Mouse (Mus musculus): ENCODE data around the gene Supt6. TPM values are rescaled to one million over a fixed set of nuclear protein-coding genes. Genes with fewer than 3 reads are reported as not detected.

Gene Supt6
- polyA plus RNA-seq (2014; fragmentation: Illumina TruSeq; extraction: RNeasy Lipid Tissue Mini Kit (QIAGEN cat#74804); ENCODE audit: low replicate concordance) = 7.2 TPM

GRCm38 (mm10) chr11:78245627-78246317, at the start of gene Supt6, which contains the start of gene Sdf2:
TSS of gene Supt6 (minus strand) at chr11:78245987.
TSS of gene Sdf2 (plus strand) at chr11:78245746.

DNA sequence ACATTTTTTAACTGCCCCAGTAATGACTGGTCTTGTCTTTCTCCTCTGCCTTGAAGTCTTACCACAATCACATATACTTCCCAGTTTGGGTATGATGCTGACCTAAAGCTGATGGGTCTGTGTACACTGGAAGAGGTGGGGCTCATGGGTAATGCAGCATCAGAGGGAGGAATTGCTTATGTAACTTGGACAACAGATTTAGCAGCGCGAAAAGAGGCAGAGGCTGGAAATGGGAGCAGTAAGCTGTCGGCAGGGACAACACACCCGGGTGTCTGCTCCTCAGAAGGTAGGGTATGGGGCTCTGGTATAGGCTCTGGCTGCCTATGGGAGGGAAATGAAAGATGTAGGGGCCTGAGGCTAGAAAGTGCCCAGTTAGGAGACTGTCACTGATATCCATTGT, 44.9 kb upstream of the Supt6 start, which contains the start of gene BC030499:
TSS of gene BC030499 (plus strand) at position 188 of the 400 bp plus-strand sequence.

DNA sequence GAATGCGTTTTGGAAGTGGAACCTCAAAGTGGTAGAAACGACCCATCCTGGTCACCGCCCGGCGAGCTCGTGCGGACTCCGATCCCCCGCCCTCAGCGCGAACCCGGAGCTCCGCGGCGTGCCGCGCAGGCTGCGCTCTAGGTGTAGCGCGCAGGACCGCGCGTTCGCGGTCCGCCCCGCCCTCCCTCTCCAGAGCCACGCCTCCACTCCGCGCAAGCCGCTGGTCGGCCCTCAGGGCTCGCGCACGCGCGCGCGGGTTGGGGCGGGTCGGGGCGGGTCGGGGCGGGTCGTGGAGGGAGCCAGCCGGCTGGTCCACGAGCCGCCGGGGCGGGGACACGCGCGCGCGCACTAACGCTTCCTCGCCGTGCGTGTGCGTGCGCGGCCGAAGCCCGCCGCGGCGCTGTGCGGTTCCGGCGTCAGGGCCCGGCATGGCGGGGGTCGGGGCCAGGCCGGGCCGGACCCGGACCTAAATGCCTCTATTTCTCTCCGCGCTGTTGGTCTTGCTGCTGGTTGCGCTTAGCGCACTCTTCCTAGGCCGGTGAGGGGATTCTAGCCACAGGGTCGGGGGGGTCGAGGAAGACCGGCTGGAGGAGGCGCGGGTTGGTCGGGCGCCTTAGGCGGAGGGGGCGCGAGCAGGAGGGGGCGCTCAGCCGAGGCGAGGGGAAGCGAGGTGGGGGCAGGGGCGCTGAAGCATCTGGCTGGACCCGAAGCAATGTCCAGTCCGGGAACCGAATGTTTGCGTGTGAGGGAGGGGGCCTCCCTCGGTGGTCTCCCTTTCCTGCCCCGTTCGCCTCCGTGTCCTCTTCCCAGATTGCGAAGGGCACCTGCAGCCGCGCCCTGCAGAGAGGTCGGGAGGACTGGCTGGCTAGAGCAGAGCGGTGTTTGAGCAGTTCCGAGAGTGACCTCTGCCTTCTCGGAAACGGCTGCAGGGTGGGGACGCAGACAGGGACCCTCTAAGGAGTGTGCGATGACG, 15.9 kb upstream of the Supt6 start, which contains the start of gene 2610507B11Rik:
TSS of gene 2610507B11Rik (plus strand) at position 373 of the 973 bp plus-strand sequence.

DNA sequence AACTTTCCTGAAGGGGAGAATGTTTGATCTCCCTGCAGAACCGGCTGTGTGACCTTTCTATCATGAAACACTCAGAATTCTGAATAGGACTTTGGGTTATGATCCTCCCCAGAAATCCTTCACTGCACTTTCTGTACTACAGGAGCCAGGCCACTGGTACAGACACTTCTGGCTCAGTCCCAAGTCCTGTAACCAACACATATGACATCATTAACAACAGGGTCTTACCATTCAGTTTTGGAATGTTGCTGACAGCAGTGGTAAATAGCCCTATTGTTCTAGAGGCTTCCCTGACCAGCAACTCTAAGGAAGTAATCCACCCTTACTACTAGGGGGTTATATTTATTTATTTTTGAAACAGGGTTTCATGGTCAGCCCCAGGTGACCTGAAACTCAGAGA, 52.7 kb downstream of the Supt6 start, which contains the start of gene Proca1:
TSS of gene Proca1 (plus strand) at position 280 of the 400 bp plus-strand sequence.

DNA sequence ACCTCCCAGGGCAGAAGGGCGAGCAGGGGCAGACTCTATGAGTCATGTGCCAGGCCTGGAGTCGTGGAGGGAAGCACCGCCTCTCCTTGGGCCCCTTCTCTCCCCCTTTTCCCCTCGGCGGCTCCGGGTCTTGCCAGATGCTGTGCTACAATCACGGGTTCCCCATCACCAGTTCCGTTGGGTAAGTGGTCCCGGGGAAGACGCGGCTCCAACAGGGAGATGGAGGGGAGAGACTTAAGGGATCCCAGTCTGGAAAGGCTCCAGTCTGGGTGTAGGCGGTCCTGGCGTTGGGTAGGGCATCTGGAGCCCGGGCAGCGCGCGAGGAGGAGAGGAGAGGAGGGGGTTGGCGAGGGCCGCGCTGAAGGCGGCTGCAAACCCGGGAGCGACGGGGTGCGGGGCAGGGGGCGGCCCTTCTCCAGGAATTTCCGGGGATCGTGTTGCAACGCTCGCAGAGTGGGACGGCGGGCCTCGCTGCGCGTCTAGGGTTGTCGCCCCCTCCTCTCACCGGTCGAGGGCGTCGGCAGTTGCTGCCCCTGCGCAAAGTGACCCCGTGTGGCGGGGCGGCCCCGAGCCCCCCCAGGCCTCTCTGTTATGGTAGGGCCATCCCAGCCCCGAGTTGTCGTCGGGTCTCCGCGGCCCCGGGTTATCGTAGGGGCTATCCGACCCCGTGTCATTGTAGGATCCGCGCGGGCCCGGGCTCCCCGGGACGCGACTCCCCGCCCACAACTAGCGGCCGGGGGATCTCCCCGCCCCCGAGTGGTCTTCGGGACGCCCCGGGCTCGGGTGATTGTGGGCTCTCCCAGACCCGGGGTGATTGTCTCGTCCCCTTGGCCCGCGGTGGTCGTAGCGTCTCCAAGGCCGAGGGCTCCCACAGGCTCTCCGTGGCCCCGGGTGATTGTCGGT, 57.2 kb downstream of the Supt6 start, which contains the start of gene Rab34:
TSS of gene Rab34 (plus strand) at position 100 of the 903 bp plus-strand sequence.

GRCm38 (mm10) chr11:78182961-78183844, 62.6 kb downstream of the Supt6 start, which contains the start of gene Rpl23a:
TSS of gene Rpl23a (minus strand) at chr11:78183584.

DNA sequence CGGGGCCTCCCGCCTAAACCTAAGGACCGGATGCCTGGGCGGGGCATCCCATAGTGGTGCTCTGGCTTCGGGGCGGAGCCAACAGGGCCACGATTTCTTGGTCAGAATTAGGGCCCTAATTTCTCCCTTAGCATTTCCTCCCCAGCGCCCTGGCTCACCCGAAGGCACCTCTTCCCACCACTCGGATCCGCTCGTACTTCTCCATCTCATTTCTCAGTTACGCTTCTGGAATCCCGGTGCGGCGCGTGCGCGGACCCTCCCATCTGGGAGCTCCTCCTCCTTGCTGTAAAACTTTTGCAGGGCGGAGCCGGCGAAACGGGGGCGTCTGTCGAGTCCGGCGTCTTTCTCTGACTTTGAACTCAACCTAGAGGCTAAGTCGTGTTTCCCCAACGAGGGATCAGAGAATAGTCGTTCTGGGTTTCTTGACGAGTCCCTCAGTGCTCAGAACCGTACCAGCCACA, 69.4 kb downstream of the Supt6 start, which contains the start of the genes Nek8 and Tlcd1:
TSS of gene Nek8 (minus strand) at position 274 of the 461 bp plus-strand sequence.
TSS of gene Tlcd1 (plus strand) at position 310 of the 461 bp plus-strand sequence.

GRCm38 (mm10) chr11:78164924-78165760, 80.6 kb downstream of the Supt6 start, which contains the start of gene Traf4:
TSS of gene Traf4 (minus strand) at chr11:78165589.

Other genes with a start within 250 kb of the Supt6 start
- 1.0 TPM for gene Dhrs13, start 213.7 kb downstream of the Supt6 start, polyA plus RNA-seq (2014; fragmentation: Illumina TruSeq; extraction: RNeasy Lipid Tissue Mini Kit (QIAGEN cat#74804); ENCODE audit: low replicate concordance)
- 0.37 TPM for gene Flot2, start 208.1 kb downstream of the Supt6 start, polyA plus RNA-seq (2014; fragmentation: Illumina TruSeq; extraction: RNeasy Lipid Tissue Mini Kit (QIAGEN cat#74804); ENCODE audit: low replicate concordance)
- gene Eral1, start 165.6 kb downstream of the Supt6 start, polyA plus RNA-seq (2014; fragmentation: Illumina TruSeq; extraction: RNeasy Lipid Tissue Mini Kit (QIAGEN cat#74804); ENCODE audit: low replicate concordance) = 2.7 TPM
- gene Fam222b, start 151.3 kb downstream of the Supt6 start, polyA plus RNA-seq (2014; fragmentation: Illumina TruSeq; extraction: RNeasy Lipid Tissue Mini Kit (QIAGEN cat#74804); ENCODE audit: low replicate concordance) = 7.3 TPM
- gene Traf4, start 80.4 kb downstream of the Supt6 start, polyA plus RNA-seq (2014; fragmentation: Illumina TruSeq; extraction: RNeasy Lipid Tissue Mini Kit (QIAGEN cat#74804); ENCODE audit: low replicate concordance) = 1.4 TPM
- 0.97 TPM for gene Nek8, start 69.3 kb downstream of the Supt6 start, polyA plus RNA-seq (2014; fragmentation: Illumina TruSeq; extraction: RNeasy Lipid Tissue Mini Kit (QIAGEN cat#74804); ENCODE audit: low replicate concordance)
- gene Tlcd1, start 69.3 kb downstream of the Supt6 start, polyA plus RNA-seq (2014; fragmentation: Illumina TruSeq; extraction: RNeasy Lipid Tissue Mini Kit (QIAGEN cat#74804); ENCODE audit: low replicate concordance) = 5.6 TPM
- gene Rpl23a, start 62.4 kb downstream of the Supt6 start, polyA plus RNA-seq (2014; fragmentation: Illumina TruSeq; extraction: RNeasy Lipid Tissue Mini Kit (QIAGEN cat#74804); ENCODE audit: low replicate concordance) = 432 TPM
- gene Rab34, start 57.6 kb downstream of the Supt6 start, polyA plus RNA-seq (2014; fragmentation: Illumina TruSeq; extraction: RNeasy Lipid Tissue Mini Kit (QIAGEN cat#74804); ENCODE audit: low replicate concordance) = 0.93 TPM
- 0.89 TPM for gene Proca1, start 52.6 kb downstream of the Supt6 start, polyA plus RNA-seq (2014; fragmentation: Illumina TruSeq; extraction: RNeasy Lipid Tissue Mini Kit (QIAGEN cat#74804); ENCODE audit: low replicate concordance)
- 15.0 TPM for gene Sdf2, start 241 bp downstream of the Supt6 start, polyA plus RNA-seq (2014; fragmentation: Illumina TruSeq; extraction: RNeasy Lipid Tissue Mini Kit (QIAGEN cat#74804); ENCODE audit: low replicate concordance)
- 55.5 TPM for gene 2610507B11Rik, start 15.8 kb upstream of the Supt6 start, polyA plus RNA-seq (2014; fragmentation: Illumina TruSeq; extraction: RNeasy Lipid Tissue Mini Kit (QIAGEN cat#74804); ENCODE audit: low replicate concordance)
- 1.5 TPM for gene BC030499, start 44.9 kb upstream of the Supt6 start, polyA plus RNA-seq (2014; fragmentation: Illumina TruSeq; extraction: RNeasy Lipid Tissue Mini Kit (QIAGEN cat#74804); ENCODE audit: low replicate concordance)
- 8.9 TPM for gene Spag5, start 55.5 kb upstream of the Supt6 start, polyA plus RNA-seq (2014; fragmentation: Illumina TruSeq; extraction: RNeasy Lipid Tissue Mini Kit (QIAGEN cat#74804); ENCODE audit: low replicate concordance)
- 3.8 TPM for gene Aldoc, start 77.0 kb upstream of the Supt6 start, polyA plus RNA-seq (2014; fragmentation: Illumina TruSeq; extraction: RNeasy Lipid Tissue Mini Kit (QIAGEN cat#74804); ENCODE audit: low replicate concordance)
- gene Pigs, start 82.4 kb upstream of the Supt6 start, polyA plus RNA-seq (2014; fragmentation: Illumina TruSeq; extraction: RNeasy Lipid Tissue Mini Kit (QIAGEN cat#74804); ENCODE audit: low replicate concordance) = 1.9 TPM
- gene Unc119, start 97.5 kb upstream of the Supt6 start, polyA plus RNA-seq (2014; fragmentation: Illumina TruSeq; extraction: RNeasy Lipid Tissue Mini Kit (QIAGEN cat#74804); ENCODE audit: low replicate concordance) = not detected
- not detected for gene Foxn1, start 140.6 kb upstream of the Supt6 start, polyA plus RNA-seq (2014; fragmentation: Illumina TruSeq; extraction: RNeasy Lipid Tissue Mini Kit (QIAGEN cat#74804); ENCODE audit: low replicate concordance)
- 6.7 TPM for gene Slc13a2, start 176.2 kb upstream of the Supt6 start, polyA plus RNA-seq (2014; fragmentation: Illumina TruSeq; extraction: RNeasy Lipid Tissue Mini Kit (QIAGEN cat#74804); ENCODE audit: low replicate concordance)
- gene Slc46a1, start 219.7 kb upstream of the Supt6 start, polyA plus RNA-seq (2014; fragmentation: Illumina TruSeq; extraction: RNeasy Lipid Tissue Mini Kit (QIAGEN cat#74804); ENCODE audit: low replicate concordance) = 8.8 TPM